Mouse (Mus musculus): Measurements from ENCODE around the gene Eif4e2. TPM values are rescaled to one million over a fixed set of nuclear protein-coding genes. Genes with fewer than 3 reads are reported as not detected.
A peak's percentile ranks its signal among the peaks of the same experiment; 100 is the strongest.

The Eif4e2 gene
- polyA plus RNA-seq, 1 experiment from 2014 or later, result 152 TPM

- WGBS, result 64% methylated on average over 8 of the region's 8 CpGs
- Histone ChIP-seq H3K27ac (ENCODE audit: low read depth, low read length) (no peak overlapping the region), H3K9me3 (ENCODE audit: control insufficient read depth, low read length) (no peaks in the 10 kb centered on the region), H3K4me2 (no peak overlapping the region), H3K9ac (ENCODE audit: low read depth, low read length) (no peak overlapping the region), H3K4me1 (replicated peaks; ENCODE audit: control insufficient read depth, insufficient read depth, low read length) (no peaks in the 10 kb centered on the region), H3K27me3 (replicated peaks; ENCODE audit: control insufficient read depth, insufficient read depth, low read length) (no peaks in the 10 kb centered on the region), H3K36me3 (ENCODE audit: control insufficient read depth, insufficient read depth, low read length) (peaks cover 5% of the 10 kb centered on the region; the same call in 1 of the 2 replicates), H3K4me3 (ENCODE audit: low read depth, low read length) (no peak overlapping the region)
- DNase-seq (ENCODE audit: low spot score) (no peak), ATAC-seq (replicated peaks; ENCODE audit: low FRiP score) (no peak)
These were observed 25.3 kb downstream of the Eif4e2 start for GRCm38 (mm10) chr1:87239056-87239455.

DNA sequence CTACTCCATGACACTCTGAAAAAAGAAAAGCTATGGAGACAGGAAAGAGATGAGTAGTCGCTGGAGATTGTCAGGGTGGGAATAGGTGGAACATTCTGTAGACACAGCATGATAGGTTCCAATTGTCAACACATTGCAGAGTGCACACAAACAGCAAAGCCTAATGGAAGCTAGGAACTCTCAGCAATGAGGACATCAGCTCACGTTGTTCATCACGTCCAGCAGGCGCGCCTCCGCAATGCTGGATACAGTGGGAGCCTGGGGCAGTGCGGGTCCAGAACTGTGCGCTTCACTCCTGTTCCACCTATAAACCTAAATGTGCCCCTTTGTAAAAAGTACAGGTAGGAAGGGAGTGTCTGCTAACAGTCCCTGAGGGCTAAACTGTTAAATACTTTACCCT is 29.3 kb downstream of the Eif4e2 start:
- ATAC-seq (replicated peaks; ENCODE audit: low FRiP score) (no peak), DNase-seq (ENCODE audit: low spot score) (no peak)
- peaks cover 5% of the 10 kb centered on the region; the same call in 1 of the 2 replicates for H3K36me3 ChIP-seq (ENCODE audit: control insufficient read depth, insufficient read depth, low read length)
- H3K27ac ChIP-seq (ENCODE audit: low read depth, low read length), result no peak overlapping the region
- H3K4me1 ChIP-seq (replicated peaks; ENCODE audit: control insufficient read depth, insufficient read depth, low read length), result 0 out of 2 replicates have a peak, but pooled peaks cover 4% of the 10 kb centered on the region
- H3K4me3 ChIP-seq (ENCODE audit: low read depth, low read length), result no peak overlapping the region
- H3K9me3 ChIP-seq (ENCODE audit: control insufficient read depth, low read length), result no peaks in the 10 kb centered on the region
- no peak overlapping the region for H3K4me2 ChIP-seq
- H3K27me3 ChIP-seq (replicated peaks; ENCODE audit: control insufficient read depth, insufficient read depth, low read length), result no peaks in the 10 kb centered on the region
- 89% methylated on average over 8 of the region's 8 CpGs for WGBS
- no peak overlapping the region for H3K9ac ChIP-seq (ENCODE audit: low read depth, low read length)

- ATAC-seq (replicated peaks; ENCODE audit: low FRiP score) (peak; percentile 78), DNase-seq (ENCODE audit: low spot score) (no peak)
- Histone ChIP-seq H3K27me3 (replicated peaks; ENCODE audit: control insufficient read depth, insufficient read depth, low read length) (no peaks in the 10 kb centered on the region), H3K27ac (ENCODE audit: low read depth, low read length) (no peak overlapping the region), H3K4me1 (replicated peaks; ENCODE audit: control insufficient read depth, insufficient read depth, low read length) (0 out of 2 replicates have a peak, but pooled peaks cover 4% of the 10 kb centered on the region), H3K36me3 (ENCODE audit: control insufficient read depth, insufficient read depth, low read length) (no peaks in the 10 kb centered on the region), H3K4me3 (ENCODE audit: low read depth, low read length) (no peak overlapping the region), H3K4me2 (no peak overlapping the region), H3K9me3 (ENCODE audit: control insufficient read depth, low read length) (no peaks in the 10 kb centered on the region), H3K9ac (ENCODE audit: low read depth, low read length) (no peak overlapping the region)
- WGBS, result 43% methylated on average over 1 of the region's 1 CpGs
These were observed 31.7 kb downstream of the Eif4e2 start for GRCm38 (mm10) chr1:87245430-87245829.

DNA sequence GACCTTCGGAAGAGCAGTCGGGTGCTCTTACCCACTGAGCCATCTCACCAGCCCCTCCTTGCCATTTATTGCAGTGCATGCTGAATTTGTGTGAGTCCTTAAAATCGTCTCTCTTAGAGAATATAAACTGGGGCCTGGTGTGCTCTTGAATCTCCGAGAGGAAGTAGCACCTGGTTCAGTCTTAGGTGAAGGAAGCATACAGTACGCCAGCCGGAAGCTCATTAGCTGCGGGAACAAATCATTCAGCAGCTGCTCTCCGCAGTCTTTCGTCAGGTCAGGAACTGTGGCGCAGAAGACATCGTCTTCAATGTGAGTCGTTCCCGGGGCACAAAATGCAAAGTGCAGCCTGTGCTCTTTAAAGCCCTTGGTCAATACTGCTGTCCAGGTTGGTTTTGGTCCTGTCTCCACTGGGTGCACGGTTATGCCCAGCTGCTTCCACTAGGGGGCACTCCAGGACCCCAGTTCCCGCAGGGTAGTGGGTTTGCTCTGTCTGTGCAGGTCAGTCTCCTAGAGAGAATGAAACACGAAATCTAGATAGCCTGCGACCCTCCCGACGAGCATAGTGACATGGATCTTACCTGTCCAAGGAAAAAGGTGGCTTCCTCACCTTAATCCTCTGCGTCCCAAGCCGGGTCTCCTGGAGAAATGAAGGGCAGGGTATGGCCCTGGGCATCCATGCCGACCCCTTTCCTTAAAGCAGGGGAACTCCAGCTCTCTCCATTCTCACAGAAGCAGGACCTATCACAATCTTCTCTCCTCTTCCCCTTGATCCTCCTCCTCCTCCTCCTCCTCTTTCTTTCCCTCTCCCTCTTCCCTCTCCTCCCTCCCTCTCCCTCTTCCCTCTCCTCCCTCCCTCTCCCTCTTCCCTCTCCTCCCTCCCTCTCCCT is 32.5 kb downstream of the Eif4e2 start:
- DNase-seq (ENCODE audit: low spot score), result peak; percentile 84
- H3K9me3 ChIP-seq (ENCODE audit: control insufficient read depth, low read length), result no peaks in the 10 kb centered on the region
- H3K9ac ChIP-seq (ENCODE audit: low read depth, low read length), result no peak overlapping the region
- WGBS, result 26% methylated on average over 22 of the region's 22 CpGs
- H3K27ac ChIP-seq (ENCODE audit: low read depth, low read length), result no peak overlapping the region
- peak; percentile 83 for ATAC-seq (replicated peaks; ENCODE audit: low FRiP score)
- H3K4me1 ChIP-seq (replicated peaks; ENCODE audit: control insufficient read depth, insufficient read depth, low read length), result 0 out of 2 replicates have a peak, but pooled peaks cover 4% of the 10 kb centered on the region
- H3K4me2 ChIP-seq, result peak overlapping the region; percentile 49
- 0 out of 2 replicates have a peak overlapping the region, but pooled peaks have one; percentile 8 for H3K4me3 ChIP-seq (ENCODE audit: low read depth, low read length)
- no peaks in the 10 kb centered on the region for H3K27me3 ChIP-seq (replicated peaks; ENCODE audit: control insufficient read depth, insufficient read depth, low read length)
- no peaks in the 10 kb centered on the region for H3K36me3 ChIP-seq (ENCODE audit: control insufficient read depth, insufficient read depth, low read length)

GRCm38 (mm10) chr1:87252040-87252609 is 38.4 kb downstream of the Eif4e2 start:
- Histone ChIP-seq H3K9ac (ENCODE audit: low read depth, low read length) (no peak overlapping the region), H3K9me3 (ENCODE audit: control insufficient read depth, low read length) (no peaks in the 10 kb centered on the region), H3K36me3 (ENCODE audit: control insufficient read depth, insufficient read depth, low read length) (no peaks in the 10 kb centered on the region), H3K4me1 (replicated peaks; ENCODE audit: control insufficient read depth, insufficient read depth, low read length) (no peaks in the 10 kb centered on the region), H3K4me3 (ENCODE audit: low read depth, low read length) (no peak overlapping the region), H3K4me2 (no peak overlapping the region), H3K27me3 (replicated peaks; ENCODE audit: control insufficient read depth, insufficient read depth, low read length) (peaks cover 7% of the 10 kb centered on the region; the same call in 1 of the 2 replicates), H3K27ac (ENCODE audit: low read depth, low read length) (no peak overlapping the region)
- no peak for DNase-seq (ENCODE audit: low spot score)
- ATAC-seq (replicated peaks; ENCODE audit: low FRiP score), result peak; percentile 88
- 37% methylated on average over 5 of the region's 5 CpGs for WGBS

DNA sequence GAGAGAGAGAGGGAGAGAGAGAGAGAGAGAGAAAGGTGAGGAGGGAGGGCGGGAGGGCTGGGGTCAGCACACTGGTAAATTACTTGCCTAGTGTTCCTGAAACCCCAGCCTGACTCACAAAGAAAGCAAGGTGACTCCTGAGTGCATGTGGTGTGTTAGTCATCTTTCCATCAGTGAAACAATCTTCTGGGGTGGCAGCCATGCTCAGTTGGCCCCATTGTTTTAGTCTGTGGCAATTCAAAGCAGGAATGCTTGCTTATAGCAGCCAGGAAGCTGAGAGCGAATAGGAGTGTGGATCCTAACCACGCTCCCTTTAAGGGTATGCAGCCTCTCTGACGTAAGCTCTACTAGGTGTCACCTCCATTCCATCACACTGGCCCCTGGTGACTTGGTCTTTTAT is 41.5 kb downstream of the Eif4e2 start:
- H3K27me3 ChIP-seq (replicated peaks; ENCODE audit: control insufficient read depth, insufficient read depth, low read length), result peaks cover 32% of the 10 kb centered on the region
- WGBS, result 42% methylated on average over 4 of the region's 4 CpGs
- ATAC-seq (replicated peaks; ENCODE audit: low FRiP score), result no peak

DNA sequence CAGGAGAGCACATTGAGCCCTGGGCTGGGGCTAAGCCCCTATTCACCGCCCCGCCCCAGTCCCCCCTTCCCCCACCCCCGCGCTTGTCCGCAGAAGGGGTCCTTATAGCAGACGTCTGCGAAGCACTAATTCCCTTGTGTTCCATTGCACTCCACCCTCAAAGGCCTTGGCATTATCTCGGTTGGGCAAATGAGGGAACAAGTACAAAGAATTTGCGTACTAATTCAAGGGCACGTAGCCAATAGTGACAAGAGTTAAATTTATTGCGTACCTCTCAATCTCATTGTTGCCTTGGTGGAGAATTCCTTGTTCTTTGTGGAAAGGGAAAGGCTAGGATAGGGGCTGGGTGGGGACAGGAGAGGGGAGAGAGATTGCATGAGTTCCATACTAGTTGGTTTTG is 44.0 kb downstream of the Eif4e2 start:
- H3K4me3 ChIP-seq (ENCODE audit: low read depth, low read length), result no peak overlapping the region
- no peaks in the 10 kb centered on the region for H3K36me3 ChIP-seq (ENCODE audit: control insufficient read depth, insufficient read depth, low read length)
- H3K4me1 ChIP-seq (replicated peaks; ENCODE audit: control insufficient read depth, insufficient read depth, low read length), result no peaks in the 10 kb centered on the region
- no peak overlapping the region for H3K9ac ChIP-seq (ENCODE audit: low read depth, low read length)
- H3K9me3 ChIP-seq (ENCODE audit: control insufficient read depth, low read length), result no peaks in the 10 kb centered on the region
- H3K4me2 ChIP-seq, result no peak overlapping the region
- DNase-seq (ENCODE audit: low spot score) (no peak), ATAC-seq (replicated peaks; ENCODE audit: low FRiP score) (no peak)
- H3K27ac ChIP-seq (ENCODE audit: low read depth, low read length), result no peak overlapping the region
- 22% methylated on average over 11 of the region's 11 CpGs for WGBS
- H3K27me3 ChIP-seq (replicated peaks; ENCODE audit: control insufficient read depth, insufficient read depth, low read length), result peaks cover 51% of the 10 kb centered on the region

More for the DNA sequence above, 41.5 kb downstream of the Eif4e2 start:
- no peak overlapping the region for H3K4me3 ChIP-seq (ENCODE audit: low read depth, low read length)
- H3K4me2 ChIP-seq, result no peak overlapping the region
- H3K36me3 ChIP-seq (ENCODE audit: control insufficient read depth, insufficient read depth, low read length), result no peaks in the 10 kb centered on the region
- no peak overlapping the region for H3K27ac ChIP-seq (ENCODE audit: low read depth, low read length)
- H3K4me1 ChIP-seq (replicated peaks; ENCODE audit: control insufficient read depth, insufficient read depth, low read length), result no peaks in the 10 kb centered on the region
- no peak for DNase-seq (ENCODE audit: low spot score)
- H3K9ac ChIP-seq (ENCODE audit: low read depth, low read length), result no peak overlapping the region
- H3K9me3 ChIP-seq (ENCODE audit: control insufficient read depth, low read length), result no peaks in the 10 kb centered on the region

- peaks cover 57% of the 10 kb centered on the region for H3K27me3 ChIP-seq (replicated peaks; ENCODE audit: control insufficient read depth, insufficient read depth, low read length)
- DNase-seq (ENCODE audit: low spot score) (no peak), ATAC-seq (replicated peaks; ENCODE audit: low FRiP score) (no peak)
- H3K4me2 ChIP-seq, result no peak overlapping the region
- H3K9ac ChIP-seq (ENCODE audit: low read depth, low read length), result no peak overlapping the region
- H3K4me3 ChIP-seq (ENCODE audit: low read depth, low read length), result no peak overlapping the region
- 15% methylated on average over 14 of the region's 14 CpGs for WGBS
- H3K27ac ChIP-seq (ENCODE audit: low read depth, low read length), result no peak overlapping the region
- no peaks in the 10 kb centered on the region for H3K36me3 ChIP-seq (ENCODE audit: control insufficient read depth, insufficient read depth, low read length)
- no peaks in the 10 kb centered on the region for H3K4me1 ChIP-seq (replicated peaks; ENCODE audit: control insufficient read depth, insufficient read depth, low read length)
- no peaks in the 10 kb centered on the region for H3K9me3 ChIP-seq (ENCODE audit: control insufficient read depth, low read length)
These were observed 44.8 kb downstream of the Eif4e2 start for GRCm38 (mm10) chr1:87258484-87258883.

Data from liver, embryonic 11.5 days (tissue).